Mouse (Mus musculus): ENCODE results near the gene Shroom3.

Gene Shroom3

GRCm38 (mm10) chr5:92698131-92698836 lies 15.0 kb downstream of the Shroom3 start:
- DNase-seq (ENCODE audit: low spot score in 2 of 2): peak in 1 of 2 experiments; percentile 14

GRCm38 (mm10) chr5:92698837-92699529 lies 15.7 kb downstream of the Shroom3 start:
- peak in 1 of 2 experiments; percentile 14 for DNase-seq (ENCODE audit: low spot score in 2 of 2)

GRCm38 (mm10) chr5:92701750-92702149 lies 18.5 kb downstream of the Shroom3 start:
- DNase-seq (ENCODE audit: low spot score in 2 of 2): no peak

DNA sequence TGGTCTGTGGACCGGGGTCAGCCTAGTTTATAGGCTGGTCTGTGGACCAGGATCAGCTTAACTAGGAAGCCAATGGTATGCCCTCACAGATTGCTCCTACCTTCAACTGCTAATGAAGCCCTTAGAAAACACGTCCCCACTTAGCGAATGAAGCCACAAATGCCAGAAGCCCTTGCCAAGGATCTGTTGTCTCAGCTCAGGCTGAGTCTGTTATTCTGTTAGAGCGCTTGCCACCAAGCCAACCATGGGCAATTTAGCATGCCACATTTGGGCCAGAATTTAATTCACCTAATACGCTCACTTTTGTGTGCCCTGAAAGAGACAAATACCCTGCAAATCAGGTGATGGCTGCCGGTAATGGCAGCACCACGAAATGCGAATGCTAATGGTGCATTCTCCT lies 20.4 kb downstream of the Shroom3 start:
- DNase-seq (ENCODE audit: low spot score in 2 of 2): no peak

GRCm38 (mm10) chr5:92707921-92708491 lies 24.8 kb downstream of the Shroom3 start:
- no peak for DNase-seq (ENCODE audit: low spot score in 2 of 2)

GRCm38 (mm10) chr5:92710779-92711178 lies 27.5 kb downstream of the Shroom3 start:
- no peak for DNase-seq (ENCODE audit: low spot score in 2 of 2)

GRCm38 (mm10) chr5:92711666-92712290 lies 28.5 kb downstream of the Shroom3 start:
- no peak for DNase-seq (ENCODE audit: low spot score in 2 of 2)

DNA sequence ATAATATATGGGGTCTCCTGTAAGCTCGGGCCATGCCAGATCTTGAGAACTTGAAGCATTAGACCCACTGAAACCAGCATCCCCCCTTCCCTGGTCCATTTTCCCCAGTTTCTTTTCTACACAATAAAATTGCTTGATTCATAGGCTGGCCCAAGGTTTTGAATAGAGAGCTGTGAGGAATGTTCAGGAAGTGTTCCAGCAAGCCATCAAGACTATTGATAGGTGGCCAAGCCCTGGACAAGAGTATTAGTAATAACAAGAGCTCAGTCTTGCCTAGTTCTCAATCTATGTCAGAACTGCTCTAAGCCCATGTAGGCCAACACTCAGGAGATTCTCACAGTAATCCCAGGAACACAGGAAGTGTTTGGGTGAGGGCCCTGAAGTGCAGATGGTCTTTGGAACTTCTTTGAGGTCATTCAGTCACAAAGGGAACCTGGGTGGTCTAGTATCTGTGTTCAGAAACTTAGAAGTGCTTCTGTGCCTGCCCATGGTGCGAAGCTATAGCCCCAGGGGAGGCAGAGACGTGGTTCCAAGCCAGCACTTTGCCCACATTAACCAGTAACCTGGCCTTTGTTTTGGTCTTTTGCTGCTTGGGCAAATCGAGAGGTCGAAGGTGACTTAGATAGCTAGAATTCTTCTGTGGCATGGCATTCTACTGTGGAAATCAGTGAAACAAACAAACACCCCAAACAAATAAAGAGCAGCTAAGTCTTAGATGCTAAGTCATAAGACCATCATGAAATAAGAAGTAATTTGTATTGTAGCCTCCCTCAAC lies 29.6 kb downstream of the Shroom3 start:
- no peak for DNase-seq (ENCODE audit: low spot score in 2 of 2)

DNA sequence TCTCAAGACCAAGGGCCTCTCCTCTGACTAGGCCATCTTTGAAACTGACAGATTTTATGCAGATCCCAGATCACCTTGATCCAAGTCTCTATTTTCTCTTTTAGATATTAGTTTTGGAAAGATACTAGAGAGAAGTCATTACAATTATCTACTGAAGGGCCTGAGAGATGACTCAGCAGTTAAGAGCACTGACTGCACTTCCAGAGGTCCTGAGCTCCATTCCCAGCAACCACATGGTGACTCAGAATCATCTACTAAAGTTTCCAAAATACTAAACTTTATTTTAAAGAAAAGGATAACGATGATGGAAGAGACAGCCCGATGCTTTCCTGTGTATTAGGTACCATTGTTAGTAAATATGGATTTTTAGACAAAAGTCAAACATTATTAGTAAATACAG lies 31.7 kb downstream of the Shroom3 start:
- no peak for DNase-seq (ENCODE audit: low spot score in 2 of 2)

- DNase-seq (ENCODE audit: low spot score in 2 of 2): no peak
These were observed 32.1 kb downstream of the Shroom3 start for GRCm38 (mm10) chr5:92715319-92715718.

- DNase-seq (ENCODE audit: low spot score in 2 of 2): no peak
These were observed 32.7 kb downstream of the Shroom3 start for GRCm38 (mm10) chr5:92715890-92716289.

DNA sequence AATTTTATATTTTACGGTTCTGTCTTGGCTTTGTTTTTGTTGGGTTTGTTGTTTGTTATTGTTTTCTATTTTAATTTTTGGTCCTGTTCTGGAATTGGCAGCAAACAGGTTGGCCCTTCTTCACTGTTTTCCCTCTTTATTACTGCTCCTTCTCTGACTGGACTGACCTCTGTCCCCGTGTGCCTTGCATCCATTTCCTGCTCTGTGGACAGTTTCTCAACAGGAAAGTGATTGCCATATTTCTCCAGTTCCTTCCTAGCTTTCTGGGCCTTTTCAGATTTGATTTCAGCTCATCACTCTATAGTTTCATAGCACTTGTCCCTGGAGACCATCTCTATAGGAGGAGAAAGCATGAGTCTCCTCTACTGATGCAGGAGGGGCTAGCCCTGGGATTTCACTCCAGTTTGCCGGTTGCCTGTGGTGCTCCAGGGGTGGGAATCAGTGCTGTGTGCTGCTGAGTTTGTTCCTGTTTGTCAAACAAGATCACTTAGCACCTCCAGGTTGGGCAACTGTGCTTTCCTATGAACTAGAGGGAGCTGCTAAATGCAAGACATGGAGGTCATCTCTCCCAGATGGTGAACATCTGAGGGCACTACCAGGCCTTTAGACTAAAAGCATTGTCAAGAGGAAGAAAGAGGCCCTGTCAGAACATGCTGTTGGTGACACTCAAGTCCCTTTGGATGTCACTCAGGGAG lies 34.6 kb downstream of the Shroom3 start:
- DNase-seq (ENCODE audit: low spot score in 2 of 2): no peak

DNA sequence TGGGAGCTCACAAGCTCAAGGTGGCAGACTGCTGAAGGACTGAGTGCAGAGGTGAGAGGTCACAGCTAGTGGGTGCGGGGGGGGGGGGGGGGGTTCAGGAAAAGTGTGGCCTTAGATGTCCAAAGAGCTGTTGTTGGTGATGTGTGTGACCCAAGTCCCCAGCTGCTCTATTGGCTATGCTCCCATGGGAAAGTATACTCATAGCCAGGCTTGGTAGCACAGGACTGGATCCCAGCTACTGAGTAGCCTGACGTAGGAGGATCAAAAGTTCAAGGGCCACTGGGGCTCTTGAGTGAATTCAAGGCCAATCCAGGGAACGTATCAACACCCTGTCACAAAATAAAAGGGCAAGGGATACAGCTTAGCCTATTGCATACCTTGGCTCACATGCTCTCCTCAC lies 35.6 kb downstream of the Shroom3 start:
- no peak for DNase-seq (ENCODE audit: low spot score in 2 of 2)

GRCm38 (mm10) chr5:92721610-92722009 lies 38.4 kb downstream of the Shroom3 start:
- no peak for DNase-seq (ENCODE audit: low spot score in 2 of 2)

DNA sequence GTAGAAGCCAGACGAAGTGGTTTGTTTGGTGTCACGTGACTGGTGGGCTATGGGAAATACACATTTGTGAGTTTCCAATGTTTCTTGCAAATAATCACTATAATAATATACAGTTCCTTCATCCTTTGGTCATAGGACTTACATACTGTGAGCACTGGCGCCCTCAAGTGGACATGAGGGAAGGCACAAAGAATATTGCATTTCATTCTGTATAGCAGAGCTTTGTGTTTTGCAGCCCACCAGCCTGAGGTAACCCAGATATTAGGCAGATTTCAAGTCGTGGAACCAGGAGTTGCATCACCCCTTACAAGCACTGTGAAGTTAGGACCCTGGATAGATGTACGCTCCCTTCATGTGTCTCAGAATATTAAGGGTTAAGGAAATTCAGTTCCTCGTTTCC lies 42.7 kb downstream of the Shroom3 start:
- DNase-seq (ENCODE audit: low spot score in 2 of 2): peak; percentile 72 to 83

DNA sequence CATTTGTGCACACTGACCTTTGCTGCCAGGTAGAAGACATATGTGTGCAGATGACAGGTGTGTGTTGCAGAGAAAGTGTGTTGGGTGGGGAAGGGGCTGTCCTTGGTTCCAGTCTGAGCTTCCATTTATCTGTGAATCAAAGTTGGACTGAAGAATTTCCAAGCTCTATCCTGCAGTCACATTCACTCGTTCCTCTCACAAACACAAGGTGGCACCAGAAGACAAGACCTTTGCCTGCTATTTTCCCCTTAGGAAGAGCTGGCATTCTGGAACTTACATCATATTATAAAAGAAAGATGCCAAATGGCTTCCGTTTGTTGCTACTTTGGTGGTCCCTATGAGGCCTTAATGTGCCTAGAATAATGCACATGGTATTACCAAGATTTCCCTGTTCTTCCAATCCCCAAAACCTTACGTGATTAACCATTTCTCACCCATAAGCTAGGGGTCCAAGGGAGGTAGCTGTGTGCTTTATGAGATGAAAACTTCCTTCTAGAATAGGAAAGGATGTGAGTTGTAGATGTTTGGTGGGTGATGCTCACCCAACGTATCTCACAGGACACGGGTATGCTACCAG lies 45.1 kb downstream of the Shroom3 start:
- peak; percentile 70 to 71 for DNase-seq (ENCODE audit: low spot score in 2 of 2)

GRCm38 (mm10) chr5:92729221-92729620 lies 46.0 kb downstream of the Shroom3 start:
- no peak for DNase-seq (ENCODE audit: low spot score in 2 of 2)

GRCm38 (mm10) chr5:92741802-92742201 lies 58.6 kb downstream of the Shroom3 start:
- no peak for DNase-seq (ENCODE audit: low spot score in 2 of 2)

- no peak for DNase-seq (ENCODE audit: low spot score in 2 of 2)
These were observed 59.5 kb downstream of the Shroom3 start for GRCm38 (mm10) chr5:92742701-92743100.

- DNase-seq (ENCODE audit: low spot score in 2 of 2): no peak
These were observed 62.4 kb downstream of the Shroom3 start for GRCm38 (mm10) chr5:92745390-92746253.
